Mouse (Mus musculus): ENCODE measurements around the gene Mycbpap. TPM values are rescaled to one million over a fixed set of nuclear protein-coding genes. Genes with fewer than 3 reads are reported as not detected.
A peak's percentile ranks its signal among the peaks of the same experiment; 100 is the strongest.

Mycbpap gene
- total RNA-seq, 4 experiments from 2014 or later: 3.6 to 7.2 (median 5.6) TPM

DNA sequence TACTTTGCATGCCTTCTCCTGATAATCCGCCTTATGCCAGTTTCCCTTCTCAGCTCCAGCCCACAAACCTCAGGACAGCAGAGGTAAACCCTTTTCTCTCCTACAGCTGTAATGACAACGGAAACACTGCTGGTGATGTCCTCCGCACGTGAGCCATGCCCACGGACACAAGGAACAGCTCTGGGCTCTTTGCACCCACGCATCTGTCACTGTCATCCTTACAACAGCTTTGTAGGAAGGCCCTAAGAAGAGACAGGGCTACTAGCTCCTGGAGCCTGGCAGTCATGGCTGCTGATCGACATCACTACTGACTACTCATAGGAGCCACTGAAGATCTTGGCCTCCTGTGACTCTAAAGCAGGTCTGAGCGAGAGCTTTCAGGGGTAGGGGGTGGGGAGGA, 11.6 kb upstream of the Mycbpap start:
- peak in 1 of 2 experiments; percentile 58 for DNase-seq (ENCODE audit: low spot score in 2 of 2)

DNA sequence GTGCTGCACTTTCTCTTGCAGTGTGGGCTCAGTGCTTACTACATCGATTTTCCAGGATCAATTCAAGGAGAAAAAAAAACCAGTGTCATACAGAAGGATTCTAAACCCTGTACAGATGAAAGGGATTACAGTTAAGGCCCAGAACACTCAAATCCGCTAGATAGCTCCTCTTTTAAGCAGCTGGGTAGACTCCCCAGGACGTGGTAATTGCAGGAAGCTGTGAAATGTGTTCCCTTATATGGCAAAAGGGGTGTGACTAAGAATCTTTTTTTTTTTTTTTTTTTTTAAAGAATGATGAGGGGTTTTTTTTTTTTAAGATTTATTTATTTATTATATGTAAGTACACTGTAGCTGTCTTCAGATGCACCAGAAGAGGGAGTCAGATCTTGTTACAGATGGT, 7.3 kb upstream of the Mycbpap start:
- DNase-seq (ENCODE audit: low spot score in 2 of 2): no peak

- DNase-seq (ENCODE audit: low spot score in 2 of 2): no peak
Measured at GRCm38 (mm10) chr11:94526171-94526879, 4.8 kb upstream of the Mycbpap start.

DNA sequence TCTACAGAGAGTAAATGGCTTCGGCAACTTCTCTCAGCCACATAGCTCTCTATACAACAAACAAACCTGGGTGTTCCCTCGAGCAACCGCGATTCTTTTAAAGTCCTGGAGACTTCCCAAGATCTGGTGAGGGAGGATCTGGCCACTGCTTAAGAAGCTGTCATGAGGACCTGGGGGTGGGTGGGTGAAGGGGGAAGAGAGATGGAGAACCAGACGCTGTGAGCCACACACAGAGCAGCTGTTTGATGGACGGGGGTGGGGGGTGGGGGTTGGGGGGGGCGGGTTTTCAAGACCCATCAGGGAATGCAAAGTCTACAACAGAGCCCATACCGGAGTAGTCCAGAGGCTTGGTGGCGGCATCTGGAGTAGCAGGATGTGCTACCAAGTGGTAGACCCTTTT, 8.1 kb downstream of the Mycbpap start:
- DNase-seq (ENCODE audit: low spot score in 2 of 2): no peak

- no peak for DNase-seq (ENCODE audit: low spot score in 2 of 2)
Measured at GRCm38 (mm10) chr11:94508976-94509375, 12.6 kb downstream of the Mycbpap start.

GRCm38 (mm10) chr11:94501482-94501881, 20.1 kb downstream of the Mycbpap start:
- no peak for DNase-seq (ENCODE audit: low spot score in 2 of 2)

DNA sequence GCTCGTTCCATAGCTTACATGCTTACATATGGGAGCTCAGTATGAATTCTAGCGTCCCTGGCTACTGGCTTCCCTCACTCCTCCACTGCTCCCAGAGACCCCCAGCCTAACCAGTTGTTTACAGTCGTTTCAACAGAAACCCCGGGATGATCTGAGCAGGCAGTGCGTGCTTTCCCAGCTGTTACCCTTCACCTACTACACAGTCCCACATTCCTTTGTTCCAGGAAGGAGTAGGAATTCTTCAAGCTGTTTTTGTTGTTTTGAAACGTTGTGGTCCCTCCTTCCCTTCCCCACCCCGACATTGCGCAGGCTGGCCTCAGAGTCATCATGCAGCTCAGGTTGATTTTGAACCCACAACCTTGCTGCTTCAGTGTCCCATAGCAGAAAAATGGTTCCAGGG, 21.2 kb downstream of the Mycbpap start:
- no peak for DNase-seq (ENCODE audit: low spot score in 2 of 2)

- DNase-seq (ENCODE audit: low spot score in 2 of 2): no peak
Measured at GRCm38 (mm10) chr11:94499661-94500152, 21.8 kb downstream of the Mycbpap start, which contains the start of gene Epn3. Gene Epn3, minus strand, starts transcription at chr11:94499974.

DNA sequence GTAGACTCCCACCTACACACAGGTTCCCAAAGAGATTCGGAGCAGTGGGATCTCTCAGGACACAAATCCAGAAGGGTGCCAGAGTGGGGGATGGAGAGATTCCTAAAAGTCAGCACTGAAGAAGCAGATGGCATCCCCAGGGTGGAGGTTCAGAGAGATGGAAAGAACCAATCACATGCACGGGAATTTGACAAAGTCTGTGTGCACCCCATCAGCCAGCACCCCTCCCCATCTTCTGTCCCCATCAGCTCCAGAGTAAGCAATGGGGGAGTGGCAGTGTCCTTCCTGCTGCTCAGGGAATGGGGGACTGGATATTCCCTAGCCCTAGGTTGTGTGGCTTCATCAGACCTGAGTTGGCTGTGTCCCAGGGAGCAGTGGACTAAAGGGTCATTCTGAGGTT, 22.5 kb downstream of the Mycbpap start:
- no peak for DNase-seq (ENCODE audit: low spot score in 2 of 2)

DNA sequence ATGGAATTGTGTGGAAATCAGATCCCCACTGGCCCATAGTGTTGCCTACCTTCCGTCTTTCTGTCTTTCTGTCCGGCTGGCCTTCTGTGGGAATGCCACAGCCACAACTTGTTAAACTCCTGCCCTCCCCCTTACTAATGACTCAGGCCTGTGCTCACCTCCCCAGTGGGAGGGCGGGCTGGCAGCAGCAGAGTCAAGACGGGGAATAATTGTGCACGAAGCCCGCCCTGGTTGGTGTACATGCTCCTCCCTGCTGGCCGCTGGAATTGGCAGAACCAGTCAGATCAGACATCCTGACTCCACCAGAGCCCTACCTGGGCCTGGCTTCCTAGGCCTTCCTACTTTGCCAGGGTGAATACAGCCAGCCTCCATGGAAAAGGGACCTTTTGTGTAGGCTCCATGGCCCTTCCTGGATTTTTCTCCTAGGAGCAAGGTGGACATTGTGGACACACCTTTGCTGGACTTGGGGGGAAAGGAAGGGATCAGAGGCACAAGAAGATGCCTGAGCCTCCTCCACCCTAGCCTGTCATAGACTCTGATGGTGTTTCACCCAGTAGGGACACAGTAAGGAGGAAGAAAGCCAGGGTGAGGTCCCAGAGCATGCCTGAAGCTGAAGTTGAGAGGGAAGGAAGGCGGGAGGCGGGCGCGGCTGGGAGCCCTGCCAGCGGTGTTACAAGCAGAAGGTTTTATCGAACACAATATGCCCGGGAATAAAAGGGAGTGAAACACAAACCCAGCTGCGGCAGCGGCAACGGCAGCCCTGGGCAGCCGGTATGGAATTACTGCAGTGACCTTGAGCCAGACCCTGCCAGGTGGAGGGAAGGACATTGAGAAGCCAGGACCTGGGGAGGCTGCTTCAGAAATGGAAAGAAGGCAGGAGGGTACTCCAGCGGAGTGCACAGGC, 23.2 kb downstream of the Mycbpap start:
- DNase-seq (ENCODE audit: low spot score in 2 of 2): peak; percentile 19 to 46

DNA sequence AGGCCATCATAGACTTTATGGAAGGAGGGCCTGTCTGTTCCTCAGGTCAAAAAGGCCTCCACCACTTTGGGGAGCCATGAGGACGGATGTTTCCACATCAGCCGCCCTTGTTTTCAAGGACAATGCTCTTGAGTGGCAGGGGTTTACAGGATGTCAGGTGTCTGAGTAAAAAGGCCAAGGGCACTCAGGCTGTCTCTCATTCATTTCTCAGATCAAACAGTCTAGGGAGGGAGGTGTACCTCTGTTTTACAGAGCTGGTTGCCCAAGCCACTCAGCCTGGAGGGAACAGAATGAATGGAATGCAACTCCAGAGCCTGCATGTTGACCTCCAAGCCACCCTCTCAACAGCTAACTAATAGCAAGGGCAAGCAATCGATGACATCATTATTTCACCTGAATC, 26.1 kb downstream of the Mycbpap start:
- DNase-seq (ENCODE audit: low spot score in 2 of 2): no peak

GRCm38 (mm10) chr11:94491749-94492099, 29.8 kb downstream of the Mycbpap start:
- DNase-seq (ENCODE audit: low spot score in 2 of 2): no peak

- DNase-seq (ENCODE audit: low spot score in 2 of 2): peak in 1 of 2 experiments; percentile 46
Measured at GRCm38 (mm10) chr11:94491035-94491748, 30.4 kb downstream of the Mycbpap start.

GRCm38 (mm10) chr11:94489745-94490144, 31.8 kb downstream of the Mycbpap start:
- no peak for DNase-seq (ENCODE audit: low spot score in 2 of 2)

DNA sequence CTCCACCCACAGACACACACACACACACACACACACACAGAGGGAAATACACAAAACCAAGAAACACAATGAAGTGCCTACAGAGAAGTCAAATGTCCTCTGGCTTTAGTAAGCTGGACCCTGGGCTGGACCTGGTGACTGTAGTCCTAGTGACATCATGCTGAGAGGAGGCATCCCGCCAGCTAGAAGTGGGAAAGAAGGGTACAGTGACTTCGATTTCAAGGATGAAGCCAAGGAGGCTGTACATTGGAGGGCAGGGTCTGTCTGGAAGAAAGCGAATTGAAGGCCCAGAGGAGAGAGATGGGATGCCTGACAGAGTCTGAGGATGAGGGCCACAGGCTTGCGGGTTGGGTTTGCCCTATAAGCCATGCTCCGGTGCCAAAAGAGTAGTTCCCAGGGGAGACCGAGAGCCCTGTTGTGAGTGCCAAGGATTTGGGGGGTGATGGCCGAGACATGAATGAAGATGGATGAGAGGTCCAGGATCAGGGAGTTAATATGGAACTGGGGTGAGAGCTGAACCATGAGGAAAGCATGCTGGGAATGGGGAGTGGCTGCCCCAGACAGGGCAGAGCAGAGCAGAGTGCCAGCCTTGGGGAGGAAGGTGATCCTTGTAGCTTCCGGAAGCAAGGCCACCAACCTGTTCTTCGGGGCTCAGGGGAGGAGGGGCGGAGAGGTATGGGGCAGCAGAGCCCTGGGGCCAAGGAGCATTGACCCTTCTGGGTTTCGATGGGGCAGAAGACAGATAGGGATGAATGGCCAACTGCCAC, 32.6 kb downstream of the Mycbpap start:
- no peak for DNase-seq (ENCODE audit: low spot score in 2 of 2)

DNA sequence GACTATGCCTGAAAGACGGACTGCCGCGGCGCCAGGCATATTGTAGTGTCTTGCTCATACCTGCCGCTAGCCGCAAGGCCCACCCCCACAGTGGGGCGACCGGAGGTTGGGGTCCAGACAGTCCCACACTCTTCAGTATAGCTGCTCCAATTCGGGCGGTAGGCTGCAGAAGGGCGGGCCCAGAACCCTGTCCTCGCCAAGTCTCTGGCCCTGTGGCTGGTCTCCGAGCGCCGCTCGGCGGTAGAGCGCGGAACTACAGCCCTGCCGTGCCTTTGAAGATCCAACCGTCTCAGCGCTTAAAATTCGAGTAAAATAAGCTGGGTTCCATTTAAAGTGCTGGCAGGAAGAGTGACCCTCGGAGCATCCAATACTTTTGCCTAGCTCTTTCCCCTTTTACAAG, 35.5 kb downstream of the Mycbpap start, which contains the start of gene Spata20:
Spata20 (minus strand) TSS at position 179 of the 400 bp plus-strand sequence.
- peak; percentile 57 to 97 for DNase-seq (ENCODE audit: low spot score in 2 of 2)

GRCm38 (mm10) chr11:94485223-94485622, 36.3 kb downstream of the Mycbpap start:
- no peak for DNase-seq (ENCODE audit: low spot score in 2 of 2)

DNA sequence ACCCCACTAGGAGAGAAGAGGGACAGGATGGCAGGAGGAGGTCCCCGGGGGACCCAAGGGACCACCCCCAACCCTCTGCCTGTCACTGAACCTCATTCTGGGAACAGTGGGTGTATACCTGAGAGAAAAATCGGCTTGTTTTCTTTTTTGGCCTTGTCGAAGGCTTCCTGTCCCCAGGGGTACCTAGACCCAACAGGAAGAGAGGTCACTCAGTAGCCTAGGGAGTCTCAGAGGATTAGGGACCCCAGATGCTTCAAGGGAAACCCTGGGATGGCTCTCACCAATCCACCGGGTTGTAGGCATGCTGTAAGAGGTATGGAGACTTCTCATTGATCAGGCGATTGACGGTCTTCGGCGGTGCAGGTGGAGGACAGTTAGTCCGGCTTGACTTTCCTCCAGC, 36.9 kb downstream of the Mycbpap start:
- DNase-seq (ENCODE audit: low spot score in 2 of 2): no peak

GRCm38 (mm10) chr11:94483921-94484320, 37.6 kb downstream of the Mycbpap start:
- no peak for DNase-seq (ENCODE audit: low spot score in 2 of 2)

DNA sequence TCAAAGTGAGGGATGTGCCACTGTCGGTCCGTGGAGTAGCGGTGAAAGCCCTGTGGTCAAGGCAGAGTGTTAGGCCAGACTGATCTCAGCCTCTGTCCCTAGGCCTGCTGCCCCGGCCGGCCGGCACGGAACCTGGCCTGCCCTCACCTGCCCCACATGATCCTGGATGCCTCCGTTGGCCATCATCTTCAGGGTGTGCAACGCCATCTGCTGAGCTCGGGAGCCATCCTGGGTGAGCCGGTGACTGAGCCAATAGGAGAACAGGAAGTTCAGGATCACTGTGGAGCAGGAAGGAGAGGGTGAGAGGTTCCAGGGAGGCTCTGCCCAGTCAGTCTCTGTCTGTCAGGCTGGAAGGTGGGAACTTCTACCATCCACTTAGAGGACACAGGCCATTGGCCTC, 38.1 kb downstream of the Mycbpap start:
- no peak for DNase-seq (ENCODE audit: low spot score in 2 of 2)

DNA sequence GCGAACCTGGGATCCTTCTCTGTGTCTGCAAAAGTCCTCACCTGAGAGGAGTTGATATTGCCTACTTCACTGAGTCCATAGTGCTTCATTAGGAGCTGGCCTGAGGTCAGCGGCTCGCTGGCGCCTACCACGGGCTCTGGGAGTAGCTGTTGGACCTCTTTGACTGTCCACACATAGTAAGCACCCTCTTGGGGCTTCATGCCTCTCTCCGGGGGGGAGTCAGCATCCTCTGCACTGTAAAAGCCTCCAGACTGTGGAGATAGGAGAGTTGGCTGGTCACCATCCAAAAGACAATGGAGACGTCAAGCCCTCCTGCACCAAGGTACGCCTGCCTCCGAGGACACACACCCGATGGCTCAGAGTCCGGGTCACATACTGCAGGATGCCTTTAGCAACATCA, 38.8 kb downstream of the Mycbpap start:
- no peak for DNase-seq (ENCODE audit: low spot score in 2 of 2)

All from left cerebral cortex, adult 8-10 months (tissue).